Mouse (Mus musculus) embryonic fibroblast, embryonic 13.5 days (primary cell): ENCODE measurements around the gene Pax6.

Experiments used
- CTCF ChIP-seq: IDR thresholded peaks from 2 replicates; pipeline ENCODE4 v1.5.1; 2011; ENCODE audit warnings: mild to moderate bottlenecking, control low read depth, low read length, moderate library complexity, borderline replicate concordance; ENCODE audit not compliant: insufficient read depth
- POLR2A ChIP-seq: IDR thresholded peaks from 2 replicates; pipeline ENCODE4 v1.6.1; 2011; ENCODE audit warnings: low read depth, mild to moderate bottlenecking, control low read depth, low read length, moderate library complexity

DNA sequence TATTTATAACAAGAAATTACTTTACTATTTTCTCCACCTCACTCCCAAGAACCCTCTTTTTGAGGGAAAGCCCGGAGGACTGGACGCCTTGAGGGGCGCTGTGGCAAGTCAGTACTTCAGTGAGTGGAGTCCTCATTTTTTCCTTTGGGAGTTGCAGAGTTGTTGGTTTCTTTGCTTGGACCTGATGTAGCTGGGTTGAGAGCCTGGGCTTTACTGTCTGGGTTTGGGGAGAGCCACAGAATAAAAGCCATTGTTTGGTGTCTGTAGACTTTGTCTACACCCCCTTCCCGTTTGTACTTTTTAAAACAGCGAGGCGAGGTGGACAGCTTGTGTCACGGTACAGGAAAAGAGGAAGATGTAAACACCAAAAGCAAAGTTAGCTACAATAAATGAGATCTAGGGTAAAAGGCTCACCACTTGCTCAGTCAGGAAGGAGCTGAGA lies 10.2 kb downstream of the Pax6 start:
- TF ChIP-seq POLR2A (no peak), CTCF (no peak)
